Mouse (Mus musculus) heart, embryonic 12.5 days (tissue): ENCODE data around the gene Olfr568. TPM values are rescaled to one million over a fixed set of nuclear protein-coding genes. Genes with fewer than 3 reads are reported as not detected.

Experiments used
- ATAC-seq: fragments of 200-750 bp; cut with Nextera tagmentation; 2 replicates; pipeline ENCODE4 v1.8.0; 2017; ENCODE audit warnings: moderate TSS enrichment, moderate library complexity; ENCODE audit not compliant: insufficient number of reproducible peaks, low FRiP score
- H3K27ac ChIP-seq: fragments of 300-500 bp; sonication (generic); 2 replicates; pipeline ENCODE4 v1.5.1; 2016; ENCODE audit warnings: mild to moderate bottlenecking, moderate library complexity; ENCODE audit not compliant: poor library complexity, severe bottlenecking
- H3K27me3 ChIP-seq: fragments of 300-500 bp; sonication (generic); replicated peaks from 2 replicates; pipeline ENCODE4 v1.6.1; 2016; ENCODE audit warnings: mild to moderate bottlenecking, moderate library complexity
- H3K36me3 ChIP-seq: fragments of 300-500 bp; sonication (generic); 2 replicates; pipeline ENCODE4 v1.6.1; 2016; ENCODE audit warnings: mild to moderate bottlenecking, moderate library complexity
- H3K4me1 ChIP-seq: fragments of 300-500 bp; sonication (generic); replicated peaks from 2 replicates; pipeline ENCODE4 v1.6.1; 2016; ENCODE audit warnings: mild to moderate bottlenecking
- H3K4me2 ChIP-seq: fragments of 300-500 bp; sonication (generic); 2 replicates; pipeline ENCODE4 v1.6.1; 2016; ENCODE audit warnings: mild to moderate bottlenecking, moderate library complexity
- H3K4me3 ChIP-seq: fragments of 300-500 bp; sonication (generic); 2 replicates; pipeline ENCODE4 v1.5.1; 2016; ENCODE audit warnings: mild to moderate bottlenecking
- H3K9ac ChIP-seq: fragments of 300-500 bp; sonication (generic); 2 replicates; pipeline ENCODE4 v1.6.1; 2016; ENCODE audit warnings: mild to moderate bottlenecking, moderate library complexity
- H3K9me3 ChIP-seq: fragments of 300-500 bp; sonication (generic); replicated peaks from 2 replicates; pipeline ENCODE4 v1.6.1; 2016; ENCODE audit warnings: mild to moderate bottlenecking, moderate library complexity
- WGBS: fragments of 180-500 bp; shearing (Covaris S2); methylation state at CpG from one replicate; pipeline ENCODE4 v1.1.7; 2016; 5-methylcytosine and 5-hydroxymethylcytosine counted together
- polyA plus RNA-seq: library from polyadenylated mRNA; unstranded; fragments of >200 nt; fragmentation: Nextera tagmentation; extraction: Ambion mirVana; gene quantifications from 2 replicates; pipeline ENCODE4 v1.2.1, GENCODE M21; 2016

Olfr568 gene
- polyA plus RNA-seq: not detected in 2 replicates

GRCm38 (mm10) chr7:102876822-102877221, at the start of gene Olfr568:
Gene Olfr568 (plus strand): TSS chr7:102877122.
- Histone ChIP-seq H3K4me1 (no peaks in the 10 kb centered on the region), H3K36me3 (no peaks in the 10 kb centered on the region), H3K27me3 (no peaks in the 10 kb centered on the region), H3K4me3 (no peak within 1 kb of the TSS), H3K4me2 (no peak within 1 kb of the TSS), H3K27ac (no peak within 1 kb of the TSS), H3K9me3 (no peaks in the 10 kb centered on the region), H3K9ac (no peak within 1 kb of the TSS)
- no peak for ATAC-seq

- H3K4me1 ChIP-seq: no peaks in the 10 kb centered on the region
- ATAC-seq: no peak
- no peak overlapping the region for H3K4me3 ChIP-seq
- no peaks in the 10 kb centered on the region for H3K27me3 ChIP-seq
- no peaks in the 10 kb centered on the region for H3K9me3 ChIP-seq
- H3K27ac ChIP-seq: no peak overlapping the region
- H3K4me2 ChIP-seq: no peak overlapping the region
- no peaks in the 10 kb centered on the region for H3K36me3 ChIP-seq
- no peak overlapping the region for H3K9ac ChIP-seq
These were observed 21.1 kb upstream of the Olfr568 start for GRCm38 (mm10) chr7:102855807-102856206.

GRCm38 (mm10) chr7:102858665-102859064, 18.3 kb upstream of the Olfr568 start, which contains the start of gene Olfr566:
Gene Olfr566 (minus strand): TSS chr7:102858765.
- Histone ChIP-seq H3K36me3 (no peaks in the 10 kb centered on the region), H3K27ac (no peak within 1 kb of the TSS), H3K27me3 (no peaks in the 10 kb centered on the region), H3K4me2 (no peak within 1 kb of the TSS), H3K4me3 (no peak within 1 kb of the TSS), H3K4me1 (no peaks in the 10 kb centered on the region), H3K9me3 (no peaks in the 10 kb centered on the region), H3K9ac (no peak within 1 kb of the TSS)
- 72% methylated on average over 1 of the region's 1 CpGs for WGBS
- no peak for ATAC-seq

GRCm38 (mm10) chr7:102890782-102891181, 13.9 kb downstream of the Olfr568 start, which contains the start of gene Olfr569:
Gene Olfr569 (minus strand): TSS chr7:102890882.
- no peaks in the 10 kb centered on the region for H3K4me1 ChIP-seq
- H3K9ac ChIP-seq: no peak within 1 kb of the TSS
- H3K4me3 ChIP-seq: no peak within 1 kb of the TSS
- no peak within 1 kb of the TSS for H3K4me2 ChIP-seq
- no peaks in the 10 kb centered on the region for H3K9me3 ChIP-seq
- no peaks in the 10 kb centered on the region for H3K36me3 ChIP-seq
- H3K27ac ChIP-seq: no peak within 1 kb of the TSS
- H3K27me3 ChIP-seq: no peaks in the 10 kb centered on the region
- no peak for ATAC-seq
- WGBS: 68% methylated on average over 3 of the region's 3 CpGs

- Histone ChIP-seq H3K4me2 (no peak overlapping the region), H3K27ac (no peak overlapping the region), H3K27me3 (no peaks in the 10 kb centered on the region), H3K4me1 (0 out of 2 replicates have a peak, but pooled peaks cover 8% of the 10 kb centered on the region), H3K4me3 (no peak overlapping the region), H3K9ac (no peak overlapping the region), H3K9me3 (no peaks in the 10 kb centered on the region), H3K36me3 (no peaks in the 10 kb centered on the region)
- 28% methylated on average over 1 of the region's 1 CpGs for WGBS
- no peak for ATAC-seq
These were observed 38.3 kb downstream of the Olfr568 start for GRCm38 (mm10) chr7:102915261-102915660.

- Histone ChIP-seq H3K4me1 (0 out of 2 replicates have a peak, but pooled peaks cover 8% of the 10 kb centered on the region), H3K27ac (no peak overlapping the region), H3K4me3 (no peak overlapping the region), H3K4me2 (no peak overlapping the region), H3K9ac (no peak overlapping the region), H3K9me3 (no peaks in the 10 kb centered on the region), H3K27me3 (no peaks in the 10 kb centered on the region), H3K36me3 (no peaks in the 10 kb centered on the region)
- 30% methylated on average over 5 of the region's 5 CpGs for WGBS
- ATAC-seq: no peak
These were observed 39.5 kb downstream of the Olfr568 start for GRCm38 (mm10) chr7:102916405-102916804.

GRCm38 (mm10) chr7:102917032-102917875, 40.3 kb downstream of the Olfr568 start, which contains the start of gene Olfr571:
Gene Olfr571 (minus strand): TSS chr7:102917536.
- no peak for ATAC-seq
- no peak within 1 kb of the TSS for H3K9ac ChIP-seq
- WGBS: 59% methylated on average over 4 of the region's 4 CpGs

GRCm38 (mm10) chr7:102919632-102920031, 42.7 kb downstream of the Olfr568 start:
- Histone ChIP-seq H3K4me1 (0 out of 2 replicates have a peak, but pooled peaks cover 6% of the 10 kb centered on the region), H3K36me3 (no peaks in the 10 kb centered on the region), H3K27ac (no peak overlapping the region), H3K27me3 (no peaks in the 10 kb centered on the region), H3K4me3 (no peak overlapping the region), H3K9me3 (no peaks in the 10 kb centered on the region), H3K9ac (no peak overlapping the region), H3K4me2 (no peak overlapping the region)
- WGBS: 11% methylated on average over 1 of the region's 1 CpGs
- ATAC-seq: peak; percentile 66

More at GRCm38 (mm10) chr7:102917032-102917875, 40.3 kb downstream of the Olfr568 start, which contains the start of gene Olfr571:
- Histone ChIP-seq H3K27ac (no peak within 1 kb of the TSS), H3K4me2 (no peak within 1 kb of the TSS), H3K9me3 (no peaks in the 10 kb centered on the region), H3K4me3 (no peak within 1 kb of the TSS), H3K4me1 (0 out of 2 replicates have a peak, but pooled peaks cover 8% of the 10 kb centered on the region), H3K27me3 (no peaks in the 10 kb centered on the region), H3K36me3 (no peaks in the 10 kb centered on the region)

GRCm38 (mm10) chr7:102924109-102924508, 47.2 kb downstream of the Olfr568 start, which contains the start of gene Olfr572:
Gene Olfr572 (plus strand): TSS chr7:102924409.
- Histone ChIP-seq H3K27ac (no peak within 1 kb of the TSS), H3K4me1 (no peaks in the 10 kb centered on the region), H3K36me3 (no peaks in the 10 kb centered on the region), H3K4me3 (no peak within 1 kb of the TSS), H3K9ac (no peak within 1 kb of the TSS), H3K4me2 (no peak within 1 kb of the TSS), H3K9me3 (no peaks in the 10 kb centered on the region), H3K27me3 (no peaks in the 10 kb centered on the region)
- no peak for ATAC-seq
- whole genome bisulfite sequencing: 51% methylated on average over 1 of the region's 1 CpGs

GRCm38 (mm10) chr7:102927105-102927504, 50.2 kb downstream of the Olfr568 start:
- H3K9ac ChIP-seq: no peak overlapping the region
- no peak overlapping the region for H3K4me3 ChIP-seq
- ATAC-seq: no peak
- no peak overlapping the region for H3K27ac ChIP-seq
- no peaks in the 10 kb centered on the region for H3K36me3 ChIP-seq
- H3K4me2 ChIP-seq: no peak overlapping the region
- WGBS: 68% methylated on average over 3 of the region's 3 CpGs
- H3K4me1 ChIP-seq: no peaks in the 10 kb centered on the region
- no peaks in the 10 kb centered on the region for H3K9me3 ChIP-seq
- no peaks in the 10 kb centered on the region for H3K27me3 ChIP-seq
